Mouse (Mus musculus) testis, adult 2 months (tissue): Measurements from ENCODE around the gene Reln.

Source experiments
- CTCF ChIP-seq: fragments of 200-500 bp; IDR thresholded peaks from 2 replicates; pipeline ENCODE4 v1.5.1; 2012; ENCODE audit warnings: low read depth, mild to moderate bottlenecking, inconsistent platforms, low read length, moderate library complexity; ENCODE audit not compliant: control insufficient read depth, insufficient read depth, insufficient replicate concordance
- POLR2A ChIP-seq: fragments of 200-500 bp; IDR thresholded peaks from 2 replicates; pipeline ENCODE4 v1.6.1; 2012; ENCODE audit warnings: low read depth, mild to moderate bottlenecking, inconsistent platforms, low read length, moderate library complexity; ENCODE audit not compliant: control insufficient read depth

DNA sequence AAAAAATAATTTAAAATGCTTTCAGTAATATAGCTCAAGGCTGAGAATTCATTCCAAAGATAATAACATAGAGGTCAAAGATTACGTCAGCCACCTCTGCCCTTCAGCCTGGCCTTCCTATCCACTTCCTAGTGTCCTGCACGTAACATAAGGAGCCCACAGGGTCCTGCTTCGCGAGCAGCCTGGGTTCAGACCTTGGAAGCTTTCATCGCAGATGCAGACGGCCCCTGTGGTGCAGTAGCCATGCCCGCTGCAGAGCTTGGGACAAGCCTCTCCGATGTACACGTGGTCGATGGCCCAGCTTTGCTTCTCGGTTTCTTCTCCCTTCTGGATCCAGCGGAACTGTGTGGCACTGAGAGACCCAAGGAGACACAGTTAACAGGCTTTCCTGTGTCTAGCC lies 443.1 kb downstream of the Reln start:
- no peak for TF ChIP-seq CTCF
- no peak for TF ChIP-seq POLR2A
